13 mouse cellular contexts compared by ENCODE assay signal in the genomic region with DNA sequence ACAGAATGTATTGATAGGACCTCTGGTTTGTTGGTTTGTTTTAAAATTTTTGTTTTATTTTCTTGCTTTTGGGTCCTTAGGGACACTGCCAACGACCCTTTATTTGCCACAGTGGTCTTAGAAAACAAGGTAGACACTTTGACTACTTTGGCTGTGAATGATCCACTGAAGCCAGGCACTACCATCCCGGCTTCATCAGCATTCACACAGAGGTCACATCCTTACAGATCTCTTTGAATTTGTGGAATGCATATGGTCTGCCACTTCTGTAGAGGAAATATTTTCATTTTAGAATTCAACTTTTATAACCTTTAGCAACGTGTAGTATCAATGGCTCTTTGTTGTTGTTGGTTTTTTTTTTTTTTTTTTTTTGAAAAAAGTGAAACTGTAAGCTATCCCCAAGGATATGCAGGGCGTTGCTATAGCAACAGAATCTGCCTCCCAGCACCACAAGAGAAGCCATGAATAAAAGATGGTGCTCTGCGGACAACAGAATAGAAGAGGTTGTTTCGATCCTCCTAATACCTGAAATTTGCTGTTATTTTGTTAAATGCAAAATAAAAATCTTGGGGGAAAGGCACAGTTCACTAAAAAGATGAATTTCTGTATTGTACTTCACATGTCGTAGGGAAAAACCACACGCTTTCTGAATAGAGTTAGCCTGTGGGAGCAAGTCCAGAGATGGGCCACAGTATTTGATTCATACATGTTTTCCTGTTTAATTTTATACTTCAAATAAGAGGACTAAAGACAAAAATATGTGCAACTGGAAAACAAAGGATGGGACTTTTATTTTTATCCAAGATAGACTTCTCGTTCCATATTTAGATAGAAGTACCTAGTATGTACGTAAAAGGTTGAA.
A peak's percentile ranks its signal among the peaks of the same experiment; 100 is the strongest.
DNase-seq lines count a peak whose midpoint lies in the region; ATAC-seq and TF ChIP-seq lines count a peak whose summit lies in the region.
"Had no signal": no experiment of that assay in that cellular context is flagged by ENCODE, and none has a peak within 500 bp of the region (broad histone marks: within the 10 kb centered on the region; RNA-seq: fewer than 3 reads in every experiment).

No protein-coding gene starts in this region.

- no peaks in the 10 kb centered on the region for H3K36me3 ChIP-seq in forebrain, embryonic 15.5 days
- H3K36me3 ChIP-seq in intestine, embryonic 16.5 days (ENCODE audit: control insufficient read depth, insufficient read depth, low read length): no peaks in the 10 kb centered on the region
- H3K36me3 ChIP-seq: intestine, embryonic 15.5 days; liver, embryonic 15.5 days had no signal

- no peak overlapping the region for H3K9ac ChIP-seq in forebrain, embryonic 15.5 days (replicated peaks)
- no peak overlapping the region for H3K9ac ChIP-seq in intestine, embryonic 16.5 days (ENCODE audit: low read depth, low read length)
- H3K9ac ChIP-seq: intestine, embryonic 15.5 days; liver, embryonic 15.5 days had no signal

- H3K27me3 ChIP-seq in forebrain, embryonic 15.5 days: no peaks in the 10 kb centered on the region
- no peaks in the 10 kb centered on the region for H3K27me3 ChIP-seq in intestine, embryonic 16.5 days (replicated peaks; ENCODE audit: control insufficient read depth, insufficient read depth, low read length)
- H3K27me3 ChIP-seq: intestine, embryonic 15.5 days; liver, embryonic 15.5 days had no signal

- peak; percentile 90 for ATAC-seq in forebrain, embryonic 15.5 days (replicated peaks)
- ATAC-seq in erythroid progenitor cell, adult 5-6 weeks (replicated peaks; ENCODE audit: low FRiP score, poor library complexity, severe bottlenecking): no peak
- ATAC-seq in intestine, embryonic 16.5 days: no peak
- ATAC-seq: intestine, embryonic 15.5 days had no signal

- H3K9me3 ChIP-seq in forebrain, embryonic 15.5 days: no peaks in the 10 kb centered on the region
- H3K9me3 ChIP-seq in intestine, embryonic 16.5 days (ENCODE audit: control insufficient read depth, low read length): no peaks in the 10 kb centered on the region
- H3K9me3 ChIP-seq: intestine, embryonic 15.5 days; liver, embryonic 15.5 days had no signal

- peak in 1 of 2 experiments; percentile 4 for DNase-seq in layer of hippocampus, adult 2 months (ENCODE audit: low spot score in 2 of 2)
- DNase-seq in layer of hippocampus, postnatal 25 days (ENCODE audit: extremely low spot score in 1 of 2, low spot score in 1 of 2): no peak
- DNase-seq in left cerebral cortex, postnatal 25 days (ENCODE audit: low spot score in 2 of 2): peak; percentile 38 to 52
- peak; percentile 72 for DNase-seq in retina, embryonic 14.5 days (ENCODE audit: low spot score)
- DNase-seq in kidney, postnatal 4 days: no peak
- DNase-seq: cerebellum, adult 18-20 months; heart, adult 18-20 months; layer of hippocampus, postnatal 36 days had no signal

- peaks cover 11% of the 10 kb centered on the region for H3K4me1 ChIP-seq in forebrain, embryonic 15.5 days
- H3K4me1 ChIP-seq in intestine, embryonic 16.5 days (ENCODE audit: control insufficient read depth, insufficient read depth, low read length): no peaks in the 10 kb centered on the region
- H3K4me1 ChIP-seq: intestine, embryonic 15.5 days; liver, embryonic 15.5 days had no signal

- no peak for TF ChIP-seq CTCF in layer of hippocampus, adult 2 months (conservative IDR thresholded peaks at IDR 0.05)

- 0 out of 2 replicates have a peak overlapping the region, but pooled peaks have one; percentile 6 for H3K4me2 ChIP-seq in forebrain, embryonic 15.5 days (replicated peaks)
- no peak overlapping the region for H3K4me2 ChIP-seq in intestine, embryonic 16.5 days (ENCODE audit: low read depth, low read length)
- H3K4me2 ChIP-seq: intestine, embryonic 15.5 days; liver, embryonic 15.5 days had no signal

- H3K27ac ChIP-seq in layer of hippocampus, adult 2 months: no peak overlapping the region
- peak overlapping the region; percentile 57 for H3K27ac ChIP-seq in forebrain, embryonic 15.5 days (replicated peaks)
- H3K27ac ChIP-seq in intestine, embryonic 16.5 days (ENCODE audit: low read length): no peak overlapping the region
- H3K27ac ChIP-seq: intestine, embryonic 15.5 days; liver, embryonic 15.5 days had no signal

- 37% methylated on average over 10 of the region's 10 CpGs for WGBS in forebrain, embryonic 15.5 days
- WGBS in intestine, embryonic 16.5 days: 67% methylated on average over 10 of the region's 10 CpGs

- intact Hi-C loops in left cerebral cortex, postnatal 25 days (cut with DNase I): no loop called here

- 0 out of 2 replicates have a peak overlapping the region, but pooled peaks have one; percentile 18 for H3K4me3 ChIP-seq in layer of hippocampus, adult 2 months
- no peak overlapping the region for H3K4me3 ChIP-seq in forebrain, embryonic 15.5 days
- H3K4me3 ChIP-seq in intestine, embryonic 16.5 days (ENCODE audit: low read length): no peak overlapping the region
- H3K4me3 ChIP-seq: intestine, embryonic 15.5 days; liver, embryonic 15.5 days had no signal

Comparison
In these comparisons a context has a peak if more than half of its experiments do, and no peak if none do; other contexts are left out.
1. DNase-seq: peak in left cerebral cortex, postnatal 25 days (2 of 2) and retina, embryonic 14.5 days (single experiment); none in layer of hippocampus, postnatal 25 days (0 of 2) and kidney, postnatal 4 days (0 of 2).